Mouse (Mus musculus): ENCODE results near the gene Sesn1.

- no peak for TF ChIP-seq POLR2A (IDR thresholded peaks at IDR 0.05; ENCODE audit: insufficient read depth, low read length)
- TF ChIP-seq EP300 (IDR thresholded peaks at IDR 0.05; ENCODE audit: insufficient read depth, low read depth, low read length), result no peak
- TF ChIP-seq CTCF (IDR thresholded peaks at IDR 0.05; ENCODE audit: low read depth, low read length), result no peak
These were observed at the start of gene Sesn1, which contains the start of gene Cep57l1 for GRCm38 (mm10) chr10:41809771-41810563.
